ENCODE assay signal across 25 mouse cellular contexts in the genomic region with DNA sequence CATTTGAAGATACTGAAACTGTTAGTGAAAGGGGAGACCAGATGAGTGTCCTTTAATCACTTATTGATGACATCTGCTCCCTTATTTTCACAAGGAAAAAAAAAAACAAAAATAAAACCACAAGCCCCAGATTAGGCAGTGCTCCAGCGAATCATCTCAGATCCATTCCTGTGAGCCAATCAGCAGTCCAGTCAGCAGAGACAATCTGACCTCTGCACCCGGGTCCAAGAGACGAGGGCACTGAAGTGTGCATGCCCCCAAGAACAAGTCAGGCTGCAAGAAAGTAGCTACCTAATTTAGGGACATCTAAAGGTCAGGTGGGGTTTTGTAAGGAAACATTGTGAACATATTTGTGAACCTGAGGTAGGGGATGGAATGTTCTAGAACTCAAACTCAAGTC.
DNase-seq lines count a peak whose midpoint lies in the region; ATAC-seq and TF ChIP-seq lines count a peak whose summit lies in the region.
"Had no signal": no experiment of that assay in that cellular context is flagged by ENCODE, and none has a peak within 500 bp of the region (broad histone marks: within the 10 kb centered on the region; RNA-seq: fewer than 3 reads in every experiment).

No protein-coding gene starts in this region.

- no peak overlapping the region for H3K9ac ChIP-seq in kidney, embryonic 14.5 days (ENCODE audit: low read depth, low read length)
- no peak overlapping the region for H3K9ac ChIP-seq in forebrain, embryonic 15.5 days (replicated peaks)
- H3K9ac ChIP-seq: embryonic facial prominence, embryonic 13.5 days; forebrain, embryonic 12.5 days; forebrain, postnatal 0 days; hindbrain, embryonic 12.5 days; hindbrain, embryonic 15.5 days had no signal

- H3K27ac ChIP-seq in kidney, adult 2 months (ENCODE audit: insufficient read depth, low read depth, low read length) = peak overlapping the region; percentile 84
- no peak overlapping the region for H3K27ac ChIP-seq in kidney, embryonic 14.5 days (ENCODE audit: low read depth, low read length)
- no peak overlapping the region for H3K27ac ChIP-seq in forebrain, embryonic 15.5 days (replicated peaks)
- H3K27ac ChIP-seq: embryonic facial prominence, embryonic 10.5 days; embryonic facial prominence, embryonic 13.5 days; forebrain, embryonic 12.5 days; gastrocnemius, adult 2 months; hindbrain, embryonic 12.5 days; hindbrain, embryonic 15.5 days had no signal

- TF ChIP-seq CTCF in kidney, adult 2 months (conservative IDR thresholded peaks at IDR 0.05; ENCODE audit: insufficient read depth, insufficient read length, low read depth, low read length) = no peak

- H3K4me3 ChIP-seq in kidney, adult 2 months (ENCODE audit: insufficient read depth, low read depth, low read length) = no peak overlapping the region
- no peak overlapping the region for H3K4me3 ChIP-seq in kidney, embryonic 14.5 days (ENCODE audit: low read length)
- no peak overlapping the region for H3K4me3 ChIP-seq in forebrain, embryonic 15.5 days
- H3K4me3 ChIP-seq: embryonic facial prominence, embryonic 10.5 days; embryonic facial prominence, embryonic 13.5 days; erythroblast, embryonic 14.5 days; forebrain, embryonic 12.5 days; gastrocnemius, adult 2 months; hindbrain, embryonic 12.5 days; hindbrain, embryonic 15.5 days had no signal

- no peaks in the 10 kb centered on the region for H3K9me3 ChIP-seq in kidney, embryonic 14.5 days (ENCODE audit: control insufficient read depth, low read length)
- H3K9me3 ChIP-seq in forebrain, embryonic 15.5 days = no peaks in the 10 kb centered on the region
- H3K9me3 ChIP-seq: embryonic facial prominence, embryonic 10.5 days; embryonic facial prominence, embryonic 13.5 days; forebrain, embryonic 12.5 days; hindbrain, embryonic 12.5 days; hindbrain, embryonic 15.5 days had no signal

- DNase-seq in kidney, adult 2 months = peak; percentile 96
- peak; percentile 95 for DNase-seq in kidney, adult 9 months
- peak; percentile 81 for DNase-seq in kidney, postnatal 14 days
- no peak for DNase-seq in ovary, postnatal 10 days (ENCODE audit: low spot score)
- DNase-seq: adrenal gland, adult 2 months; adrenal gland, postnatal 14 days; cerebellum, adult 11-12 months; cerebellum, adult 8-10 months; cerebellum, postnatal 10 days; cerebellum, postnatal 36 days; embryo, embryonic 11 days; forebrain, postnatal 0 days; gastrocnemius, adult 2 months; gastrocnemius, postnatal 14 days; heart, adult 11 months had no signal

- no peak for ATAC-seq in kidney, embryonic 14.5 days (ENCODE audit: low FRiP score, low TSS enrichment)
- ATAC-seq in forebrain, embryonic 15.5 days (replicated peaks) = no peak
- ATAC-seq: CD4-positive, CD25-positive, alpha-beta regulatory T cell, adult 4 months; forebrain, postnatal 0 days had no signal

- no peak overlapping the region for H3K4me2 ChIP-seq in kidney, embryonic 14.5 days (replicated peaks; ENCODE audit: low read depth, low read length)
- H3K4me2 ChIP-seq in forebrain, embryonic 15.5 days (replicated peaks) = no peak overlapping the region
- H3K4me2 ChIP-seq: embryonic facial prominence, embryonic 13.5 days; forebrain, embryonic 12.5 days; heart, embryonic 11.5 days; hindbrain, embryonic 12.5 days; hindbrain, embryonic 15.5 days had no signal

- peaks cover 37% of the 10 kb centered on the region for H3K4me1 ChIP-seq in kidney, adult 2 months (ENCODE audit: control insufficient read depth, insufficient read depth, low read length)
- H3K4me1 ChIP-seq in kidney, embryonic 14.5 days (ENCODE audit: control insufficient read depth, insufficient read depth, low read length) = no peaks in the 10 kb centered on the region
- H3K4me1 ChIP-seq in forebrain, embryonic 15.5 days = peaks cover 17% of the 10 kb centered on the region
- H3K4me1 ChIP-seq: embryonic facial prominence, embryonic 10.5 days; embryonic facial prominence, embryonic 13.5 days; forebrain, embryonic 12.5 days; hindbrain, embryonic 12.5 days; hindbrain, embryonic 15.5 days had no signal

- H3K36me3 ChIP-seq in kidney, adult 2 months (ENCODE audit: control insufficient read depth, insufficient read depth, low read length) = no peaks in the 10 kb centered on the region
- no peaks in the 10 kb centered on the region for H3K36me3 ChIP-seq in kidney, embryonic 14.5 days (ENCODE audit: control insufficient read depth, insufficient read depth, low read length)
- H3K36me3 ChIP-seq in forebrain, embryonic 15.5 days = no peaks in the 10 kb centered on the region
- H3K36me3 ChIP-seq: embryonic facial prominence, embryonic 10.5 days; embryonic facial prominence, embryonic 13.5 days; forebrain, embryonic 12.5 days; hindbrain, embryonic 12.5 days; hindbrain, embryonic 15.5 days had no signal

- H3K27me3 ChIP-seq in kidney, adult 2 months (replicated peaks; ENCODE audit: control insufficient read depth, insufficient read depth, low read length) = no peaks in the 10 kb centered on the region
- H3K27me3 ChIP-seq in kidney, embryonic 14.5 days (ENCODE audit: control insufficient read depth, insufficient read depth, low read length) = no peaks in the 10 kb centered on the region
- no peaks in the 10 kb centered on the region for H3K27me3 ChIP-seq in forebrain, embryonic 15.5 days
- H3K27me3 ChIP-seq: embryonic facial prominence, embryonic 13.5 days; forebrain, embryonic 12.5 days; hindbrain, embryonic 12.5 days; hindbrain, embryonic 15.5 days had no signal

- TF ChIP-seq POLR2A in kidney, adult 2 months (IDR thresholded peaks at IDR 0.05; ENCODE audit: low read depth, low read length) = no peak

- 52% methylated on average over 3 of the region's 3 CpGs for WGBS in kidney, adult 2 months
- WGBS in kidney, embryonic 14.5 days = 69% methylated on average over 3 of the region's 3 CpGs
- WGBS in forebrain, embryonic 15.5 days = 82% methylated on average over 3 of the region's 3 CpGs
